Mouse (Mus musculus): ENCODE data around the gene Lsm6.

- TF ChIP-seq TAL1 (IDR thresholded peaks at IDR 0.05; ENCODE audit: low read length) (no peak), GATA1 (IDR thresholded peaks at IDR 0.05; ENCODE audit: low read length) (no peak)
Observed at GRCm38 (mm10) chr8:78852279-78852678, 31.3 kb upstream of the Lsm6 start.
